Mouse (Mus musculus) heart, adult 2 months (tissue): ENCODE data around the gene Kif19a. TPM values are rescaled to one million over a fixed set of nuclear protein-coding genes. Genes with fewer than 3 reads are reported as not detected.

ENCODE experiments used
- DNase-seq, 2 experiments: peaks; one replicate each; pipeline ENCODE4 v3.0.0; 2021
- H3K27ac ChIP-seq: fragments of 200-600 bp; 2 replicates; pipeline ENCODE4 v1.8.1; 2022
- H3K27me3 ChIP-seq: fragments of 200-500 bp; 2 replicates; pipeline ENCODE4 v1.6.1; 2012; ENCODE audit warnings: mild to moderate bottlenecking, low read length, inconsistent platforms, mixed read lengths; ENCODE audit not compliant: control insufficient read depth, insufficient read depth
- H3K36me3 ChIP-seq: fragments of 200-500 bp; 2 replicates; pipeline ENCODE4 v1.6.1; 2012; ENCODE audit warnings: low read length, inconsistent platforms; ENCODE audit not compliant: control insufficient read depth, insufficient read depth
- H3K4me1 ChIP-seq: fragments of 200-500 bp; 2 replicates; pipeline ENCODE4 v1.6.1; 2011; ENCODE audit warnings: low read length; ENCODE audit not compliant: control insufficient read depth, insufficient read depth
- H3K4me3 ChIP-seq: fragments of 200-600 bp; 2 replicates; pipeline ENCODE4 v1.8.1; 2022
- H3K79me2 ChIP-seq: fragments of 200-500 bp; replicated peaks from 2 replicates; pipeline ENCODE4 v1.6.1; 2012; ENCODE audit warnings: mild to moderate bottlenecking, inconsistent platforms, low read length, moderate library complexity, mixed read lengths; ENCODE audit not compliant: control insufficient read depth, insufficient read depth
- H3K9ac ChIP-seq: fragments of 200-500 bp; 2 replicates; pipeline ENCODE4 v1.6.1; 2012; ENCODE audit warnings: low read depth, mild to moderate bottlenecking, control low read depth, inconsistent platforms, low read length, mixed read lengths
- CTCF ChIP-seq: fragments of 200-600 bp; IDR thresholded peaks from 2 replicates; pipeline ENCODE4 v1.8.1; 2022; ENCODE audit warnings: antibody characterized with exemption, mild to moderate bottlenecking, moderate library complexity
- EP300 ChIP-seq: fragments of 200-500 bp; IDR thresholded peaks from 2 replicates; pipeline ENCODE4 v1.6.1; 2011; ENCODE audit warnings: low read depth, low read length, control low read depth; ENCODE audit not compliant: insufficient read depth
- POLR2A ChIP-seq: fragments of 200-500 bp; IDR thresholded peaks from 2 replicates; pipeline ENCODE4 v1.6.1; 2011; ENCODE audit warnings: mild to moderate bottlenecking, low read depth, low read length, control low read depth; ENCODE audit not compliant: insufficient read depth
- WGBS: fragments of 180-500 bp; shearing (Covaris S2); methylation state at CpG from one replicate; pipeline ENCODE4 v1.1.7; 2018; 5-methylcytosine and 5-hydroxymethylcytosine counted together
- intact Hi-C: fragments of 180-260 bp; cut with DNase I; formaldehyde crosslinking; loops from one replicate; pipeline ENCODE4 v1.15.1; 2025
- polyA plus RNA-seq: library from polyadenylated mRNA; depleted of rRNA; stranded (reverse); fragments of >200 nt; gene quantifications from 2 replicates; pipeline ENCODE4 v1.2.3, GENCODE M21; 2012
- total RNA-seq, 2 experiments: library from RNA; stranded (reverse); gene quantifications; 2 replicates each; pipeline ENCODE4 v1.2.3; 2021

Kif19a gene
- total and polyA plus RNA-seq, 3 experiments = 0.18 to 1.2 (median 0.21) TPM

GRCm38 (mm10) chr11:114791351-114791889 is 26.2 kb downstream of the Kif19a start:
- H3K27ac ChIP-seq = no peak overlapping the region
- peak overlapping the region; percentile 32 for H3K4me3 ChIP-seq
- H3K27me3 ChIP-seq = peaks cover 14% of the 10 kb centered on the region
- H3K9ac ChIP-seq = no peak overlapping the region
- no peaks in the 10 kb centered on the region for H3K36me3 ChIP-seq
- 6% methylated on average over 50 of the region's 50 CpGs for WGBS
- TF ChIP-seq EP300 (no peak), CTCF (no peak), POLR2A (no peak)
- H3K4me1 ChIP-seq = 0 out of 2 replicates have a peak, but pooled peaks cover 1% of the 10 kb centered on the region
- DNase-seq = no peak
- H3K79me2 ChIP-seq = no peaks in the 10 kb centered on the region
- intact Hi-C loops = no loop called here

GRCm38 (mm10) chr11:114791891-114792411 is 26.8 kb downstream of the Kif19a start:
- TF ChIP-seq CTCF (no peak), POLR2A (no peak), EP300 (no peak)
- DNase-seq = no peak
- Histone ChIP-seq H3K4me1 (0 out of 2 replicates have a peak, but pooled peaks cover 1% of the 10 kb centered on the region), H3K36me3 (no peaks in the 10 kb centered on the region), H3K27ac (no peak overlapping the region), H3K4me3 (peak overlapping the region; percentile 32), H3K79me2 (no peaks in the 10 kb centered on the region), H3K9ac (no peak overlapping the region), H3K27me3 (peaks cover 10% of the 10 kb centered on the region)
- 2% methylated on average over 50 of the region's 59 CpGs for WGBS
- intact Hi-C loops = no loop called here

GRCm38 (mm10) chr11:114792931-114793494 is 27.8 kb downstream of the Kif19a start:
- intact Hi-C loops = no loop called here
- WGBS = 53% methylated on average over 5 of the region's 5 CpGs
- no peaks in the 10 kb centered on the region for H3K79me2 ChIP-seq
- no peaks in the 10 kb centered on the region for H3K36me3 ChIP-seq
- 0 out of 2 replicates have a peak, but pooled peaks cover 1% of the 10 kb centered on the region for H3K4me1 ChIP-seq
- H3K9ac ChIP-seq = no peak overlapping the region
- no peak overlapping the region for H3K4me3 ChIP-seq
- H3K27ac ChIP-seq = no peak overlapping the region
- no peak for DNase-seq
- no peak for TF ChIP-seq POLR2A
- TF ChIP-seq EP300 = no peak
- no peak for TF ChIP-seq CTCF
- peaks cover 10% of the 10 kb centered on the region for H3K27me3 ChIP-seq

GRCm38 (mm10) chr11:114793868-114794545 is 28.8 kb downstream of the Kif19a start:
- TF ChIP-seq POLR2A (no peak), EP300 (no peak), CTCF (no peak)
- H3K4me3 ChIP-seq = no peak overlapping the region
- intact Hi-C loops = no loop called here
- no peaks in the 10 kb centered on the region for H3K36me3 ChIP-seq
- DNase-seq = no peak
- 72% methylated on average over 19 of the region's 19 CpGs for WGBS
- no peak overlapping the region for H3K27ac ChIP-seq
- peaks cover 10% of the 10 kb centered on the region for H3K27me3 ChIP-seq
- H3K4me1 ChIP-seq = 0 out of 2 replicates have a peak, but pooled peaks cover 1% of the 10 kb centered on the region
- no peaks in the 10 kb centered on the region for H3K79me2 ChIP-seq
- no peak overlapping the region for H3K9ac ChIP-seq

- no peak for DNase-seq
- peaks cover 10% of the 10 kb centered on the region for H3K27me3 ChIP-seq
- no peak overlapping the region for H3K27ac ChIP-seq
- WGBS = 57% methylated on average over 4 of the region's 4 CpGs
- no peak overlapping the region for H3K9ac ChIP-seq
- no peaks in the 10 kb centered on the region for H3K79me2 ChIP-seq
- no peaks in the 10 kb centered on the region for H3K4me1 ChIP-seq
- intact Hi-C loops = no loop called here
- H3K4me3 ChIP-seq = no peak overlapping the region
- TF ChIP-seq EP300 (no peak), CTCF (no peak), POLR2A (no peak)
- no peaks in the 10 kb centered on the region for H3K36me3 ChIP-seq
Observed at GRCm38 (mm10) chr11:114794691-114795090, 29.5 kb downstream of the Kif19a start.

GRCm38 (mm10) chr11:114795231-114795746 is 30.1 kb downstream of the Kif19a start:
- TF ChIP-seq EP300 (no peak), CTCF (peak; percentile 48)
- H3K4me1 ChIP-seq = no peaks in the 10 kb centered on the region
- no peak overlapping the region for H3K27ac ChIP-seq
- no peak overlapping the region for H3K4me3 ChIP-seq
- no peaks in the 10 kb centered on the region for H3K36me3 ChIP-seq
- peaks cover 10% of the 10 kb centered on the region for H3K27me3 ChIP-seq
- peak; percentile 52 to 71 for DNase-seq
- no peaks in the 10 kb centered on the region for H3K79me2 ChIP-seq
- no peak overlapping the region for H3K9ac ChIP-seq
- intact Hi-C loops = no loop called here
- 0% methylated on average over 7 of the region's 7 CpGs for WGBS
